Mouse (Mus musculus): ENCODE measurements at regions not wholly inside any gene's neighbourhood (a gene's known extent, or its start where the extent isn't known, plus 50 kb on each side); places are given as distances from the start of the nearest gene placed in this dataset.

GRCm38 (mm10) chr3:18667726-18668125 lies 719.5 kb downstream of the Cypt12 start:
- Histone ChIP-seq H3K4me3 (ENCODE audit: control insufficient read depth, low read depth, low read length) (no peak overlapping the region), H3K4me1 (ENCODE audit: control insufficient read depth, insufficient read depth, low read length) (no peaks in the 10 kb centered on the region), H3K36me3 (ENCODE audit: control insufficient read depth, insufficient read depth, low read length) (no peaks in the 10 kb centered on the region), H3K27me3 (ENCODE audit: control insufficient read depth, insufficient read depth, low read length) (no peaks in the 10 kb centered on the region), H3K27ac (ENCODE audit: control insufficient read depth, insufficient read depth, low read depth, low read length) (no peak overlapping the region)
- TF ChIP-seq POLR2A (IDR thresholded peaks at IDR 0.05; ENCODE audit: control insufficient read depth, low read depth, low read length) (no peak), CTCF (IDR thresholded peaks at IDR 0.05; ENCODE audit: control insufficient read depth, insufficient read depth, insufficient replicate concordance, low read depth, low read length) (no peak)

- no peaks in the 10 kb centered on the region for H3K4me1 ChIP-seq (ENCODE audit: control insufficient read depth, insufficient read depth, low read length)
- no peak overlapping the region for H3K27ac ChIP-seq (ENCODE audit: control insufficient read depth, insufficient read depth, low read depth, low read length)
- H3K27me3 ChIP-seq (ENCODE audit: control insufficient read depth, insufficient read depth, low read length) = no peaks in the 10 kb centered on the region
- H3K36me3 ChIP-seq (ENCODE audit: control insufficient read depth, insufficient read depth, low read length) = no peaks in the 10 kb centered on the region
- H3K4me3 ChIP-seq (ENCODE audit: control insufficient read depth, low read depth, low read length) = no peak overlapping the region
- no peak for TF ChIP-seq CTCF (IDR thresholded peaks at IDR 0.05; ENCODE audit: control insufficient read depth, insufficient read depth, insufficient replicate concordance, low read depth, low read length)
- no peak for TF ChIP-seq POLR2A (IDR thresholded peaks at IDR 0.05; ENCODE audit: control insufficient read depth, low read depth, low read length)
Measured at GRCm38 (mm10) chr3:18668936-18669335, 720.7 kb downstream of the Cypt12 start.

GRCm38 (mm10) chr3:18670203-18670700 lies 722.0 kb downstream of the Cypt12 start:
- H3K4me1 ChIP-seq (ENCODE audit: control insufficient read depth, insufficient read depth, low read length) = no peaks in the 10 kb centered on the region
- TF ChIP-seq POLR2A (IDR thresholded peaks at IDR 0.05; ENCODE audit: control insufficient read depth, low read depth, low read length) = no peak
- TF ChIP-seq CTCF (IDR thresholded peaks at IDR 0.05; ENCODE audit: control insufficient read depth, insufficient read depth, insufficient replicate concordance, low read depth, low read length) = no peak
- H3K36me3 ChIP-seq (ENCODE audit: control insufficient read depth, insufficient read depth, low read length) = no peaks in the 10 kb centered on the region
- H3K27ac ChIP-seq (ENCODE audit: control insufficient read depth, insufficient read depth, low read depth, low read length) = no peak overlapping the region
- no peak overlapping the region for H3K4me3 ChIP-seq (ENCODE audit: control insufficient read depth, low read depth, low read length)
- H3K27me3 ChIP-seq (ENCODE audit: control insufficient read depth, insufficient read depth, low read length) = no peaks in the 10 kb centered on the region

GRCm38 (mm10) chr3:18671681-18672080 lies 723.5 kb downstream of the Cypt12 start:
- H3K4me1 ChIP-seq (ENCODE audit: control insufficient read depth, insufficient read depth, low read length) = no peaks in the 10 kb centered on the region
- H3K27ac ChIP-seq (ENCODE audit: control insufficient read depth, insufficient read depth, low read depth, low read length) = no peak overlapping the region
- H3K4me3 ChIP-seq (ENCODE audit: control insufficient read depth, low read depth, low read length) = no peak overlapping the region
- H3K36me3 ChIP-seq (ENCODE audit: control insufficient read depth, insufficient read depth, low read length) = no peaks in the 10 kb centered on the region
- H3K27me3 ChIP-seq (ENCODE audit: control insufficient read depth, insufficient read depth, low read length) = no peaks in the 10 kb centered on the region
- no peak for TF ChIP-seq CTCF (IDR thresholded peaks at IDR 0.05; ENCODE audit: control insufficient read depth, insufficient read depth, insufficient replicate concordance, low read depth, low read length)
- TF ChIP-seq POLR2A (IDR thresholded peaks at IDR 0.05; ENCODE audit: control insufficient read depth, low read depth, low read length) = no peak

GRCm38 (mm10) chr3:18683346-18684101 lies 735.3 kb downstream of the Cypt12 start:
- Histone ChIP-seq H3K4me3 (ENCODE audit: control insufficient read depth, low read depth, low read length) (no peak overlapping the region), H3K4me1 (ENCODE audit: control insufficient read depth, insufficient read depth, low read length) (no peaks in the 10 kb centered on the region), H3K27me3 (ENCODE audit: control insufficient read depth, insufficient read depth, low read length) (no peaks in the 10 kb centered on the region), H3K36me3 (ENCODE audit: control insufficient read depth, insufficient read depth, low read length) (no peaks in the 10 kb centered on the region), H3K27ac (ENCODE audit: control insufficient read depth, insufficient read depth, low read depth, low read length) (no peak overlapping the region)
- TF ChIP-seq POLR2A (IDR thresholded peaks at IDR 0.05; ENCODE audit: control insufficient read depth, low read depth, low read length) (no peak), CTCF (IDR thresholded peaks at IDR 0.05; ENCODE audit: control insufficient read depth, insufficient read depth, insufficient replicate concordance, low read depth, low read length) (no peak)

GRCm38 (mm10) chr3:18695113-18695792 lies 747.0 kb downstream of the Cypt12 start:
- no peak for TF ChIP-seq POLR2A (IDR thresholded peaks at IDR 0.05; ENCODE audit: control insufficient read depth, low read depth, low read length)
- TF ChIP-seq CTCF (IDR thresholded peaks at IDR 0.05; ENCODE audit: control insufficient read depth, insufficient read depth, insufficient replicate concordance, low read depth, low read length) = no peak
- H3K27me3 ChIP-seq (ENCODE audit: control insufficient read depth, insufficient read depth, low read length) = no peaks in the 10 kb centered on the region
- H3K4me1 ChIP-seq (ENCODE audit: control insufficient read depth, insufficient read depth, low read length) = no peaks in the 10 kb centered on the region
- H3K36me3 ChIP-seq (ENCODE audit: control insufficient read depth, insufficient read depth, low read length) = no peaks in the 10 kb centered on the region
- no peak overlapping the region for H3K4me3 ChIP-seq (ENCODE audit: control insufficient read depth, low read depth, low read length)
- no peak overlapping the region for H3K27ac ChIP-seq (ENCODE audit: control insufficient read depth, insufficient read depth, low read depth, low read length)

GRCm38 (mm10) chr3:18696981-18697660 lies 748.9 kb downstream of the Cypt12 start:
- Histone ChIP-seq H3K36me3 (ENCODE audit: control insufficient read depth, insufficient read depth, low read length) (no peaks in the 10 kb centered on the region), H3K27ac (ENCODE audit: control insufficient read depth, insufficient read depth, low read depth, low read length) (no peak overlapping the region), H3K4me1 (ENCODE audit: control insufficient read depth, insufficient read depth, low read length) (no peaks in the 10 kb centered on the region), H3K4me3 (ENCODE audit: control insufficient read depth, low read depth, low read length) (no peak overlapping the region), H3K27me3 (ENCODE audit: control insufficient read depth, insufficient read depth, low read length) (no peaks in the 10 kb centered on the region)
- no peak for TF ChIP-seq CTCF (IDR thresholded peaks at IDR 0.05; ENCODE audit: control insufficient read depth, insufficient read depth, insufficient replicate concordance, low read depth, low read length)

Data from testis, adult 2 months (tissue).